Mouse (Mus musculus) thymus, postnatal 0 days (tissue): ENCODE measurements around the gene Hoxa10. TPM values are rescaled to one million over a fixed set of nuclear protein-coding genes. Genes with fewer than 3 reads are reported as not detected.

Experiments used
- DNase-seq: peaks from one replicate; pipeline ENCODE4 v3.0.0-alpha.2; 2015; ENCODE audit warnings: low spot score
- polyA plus RNA-seq: library from polyadenylated mRNA; unstranded; fragments of >200 nt; fragmentation: Nextera tagmentation; extraction: Ambion mirVana; gene quantifications from 2 replicates; pipeline ENCODE4 v1.2.1, GENCODE M21; 2015

Gene Hoxa10
- polyA plus RNA-seq, 1 experiment from 2014 or later: 0.08 TPM

GRCm38 (mm10) chr6:52231885-52232567, 8.6 kb downstream of the Hoxa10 start:
- DNase-seq: no peak

DNA sequence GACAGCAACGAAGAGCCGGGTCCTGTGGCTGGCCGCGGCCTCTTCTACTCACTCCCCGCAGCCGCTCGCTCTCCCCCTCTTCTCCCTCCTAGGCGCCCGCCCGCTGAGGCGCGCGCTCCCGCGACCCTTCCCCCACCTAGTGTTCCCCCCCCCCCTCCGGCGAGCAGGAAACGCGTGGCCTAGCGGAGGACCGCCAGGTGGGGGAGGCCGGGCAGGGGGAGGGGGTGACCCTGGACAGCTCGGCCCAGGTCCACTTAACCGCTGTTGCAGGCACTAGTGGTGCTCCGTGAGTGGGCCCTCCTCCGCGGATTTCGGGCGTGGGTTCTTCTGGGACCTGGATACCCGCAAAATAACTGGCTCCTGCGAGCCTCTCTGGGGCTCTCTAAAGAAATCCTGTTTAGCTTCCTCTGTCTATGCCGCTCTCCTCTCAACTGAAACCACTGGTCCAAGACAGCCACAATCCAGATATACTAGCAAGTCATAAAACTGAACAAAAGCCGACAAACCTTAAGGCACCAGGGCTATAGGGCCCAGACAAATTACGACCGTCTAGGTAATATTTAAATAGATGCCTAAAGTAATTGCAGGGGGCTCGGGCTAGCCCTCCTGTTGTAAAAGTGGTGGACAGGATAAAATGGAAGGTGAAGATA, 10.0 kb downstream of the Hoxa10 start, which contains the start of gene Hoxa9:
TSS of gene Hoxa9 (minus strand) at position 574 of the 650 bp plus-strand sequence.
- no peak for DNase-seq

GRCm38 (mm10) chr6:52229558-52230416, 10.9 kb downstream of the Hoxa10 start:
- no peak for DNase-seq

DNA sequence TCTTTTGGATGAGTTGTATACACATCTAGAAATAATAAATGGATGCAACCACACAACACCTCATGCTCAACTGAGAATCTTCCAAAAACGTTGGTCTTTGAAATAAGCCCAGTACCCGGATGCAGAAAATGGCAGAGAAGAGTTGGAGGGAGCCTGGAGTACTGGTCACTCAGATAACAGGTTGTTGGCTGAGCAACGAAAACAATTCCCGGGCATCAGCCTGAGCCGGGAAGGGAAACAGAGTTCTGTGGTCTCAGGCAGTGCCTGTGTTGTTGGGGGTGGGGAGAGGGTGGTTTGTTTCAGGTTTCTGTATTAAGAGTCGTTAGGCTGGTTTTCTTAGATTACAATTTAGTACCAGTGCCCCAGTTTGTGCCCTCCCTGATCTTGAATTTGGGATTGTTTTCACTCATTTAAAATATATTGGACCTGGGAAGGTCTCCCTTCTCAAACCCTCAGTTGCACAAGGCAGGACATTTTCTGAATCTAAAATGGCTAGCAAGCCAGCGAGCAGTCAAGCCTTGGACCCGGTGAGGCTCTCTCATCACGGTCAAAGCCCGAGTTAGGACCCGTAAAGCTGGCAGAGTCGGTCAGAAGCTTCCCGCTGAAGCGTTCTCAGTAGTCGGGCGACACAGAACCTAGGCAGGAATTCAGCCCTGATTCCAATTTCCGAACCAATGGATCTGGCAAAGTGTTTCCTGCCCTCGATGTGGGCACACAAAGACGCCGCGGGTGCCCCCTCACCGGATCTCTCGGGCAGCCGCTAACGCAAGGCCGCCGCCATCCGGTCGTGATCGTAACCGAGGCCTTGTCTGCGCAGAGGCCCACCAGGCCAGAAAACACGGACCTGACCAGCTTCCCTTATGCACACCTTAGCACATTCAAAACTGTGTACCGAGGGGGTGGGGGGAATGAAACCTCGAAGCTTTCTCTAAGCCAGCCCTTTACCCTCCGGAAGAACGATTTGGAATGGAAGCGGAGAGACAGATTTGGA, 11.9 kb downstream of the Hoxa10 start:
- DNase-seq: no peak

GRCm38 (mm10) chr6:52227470-52228222, 13.0 kb downstream of the Hoxa10 start:
- DNase-seq: no peak

GRCm38 (mm10) chr6:52226569-52227257, 13.9 kb downstream of the Hoxa10 start:
- no peak for DNase-seq

DNA sequence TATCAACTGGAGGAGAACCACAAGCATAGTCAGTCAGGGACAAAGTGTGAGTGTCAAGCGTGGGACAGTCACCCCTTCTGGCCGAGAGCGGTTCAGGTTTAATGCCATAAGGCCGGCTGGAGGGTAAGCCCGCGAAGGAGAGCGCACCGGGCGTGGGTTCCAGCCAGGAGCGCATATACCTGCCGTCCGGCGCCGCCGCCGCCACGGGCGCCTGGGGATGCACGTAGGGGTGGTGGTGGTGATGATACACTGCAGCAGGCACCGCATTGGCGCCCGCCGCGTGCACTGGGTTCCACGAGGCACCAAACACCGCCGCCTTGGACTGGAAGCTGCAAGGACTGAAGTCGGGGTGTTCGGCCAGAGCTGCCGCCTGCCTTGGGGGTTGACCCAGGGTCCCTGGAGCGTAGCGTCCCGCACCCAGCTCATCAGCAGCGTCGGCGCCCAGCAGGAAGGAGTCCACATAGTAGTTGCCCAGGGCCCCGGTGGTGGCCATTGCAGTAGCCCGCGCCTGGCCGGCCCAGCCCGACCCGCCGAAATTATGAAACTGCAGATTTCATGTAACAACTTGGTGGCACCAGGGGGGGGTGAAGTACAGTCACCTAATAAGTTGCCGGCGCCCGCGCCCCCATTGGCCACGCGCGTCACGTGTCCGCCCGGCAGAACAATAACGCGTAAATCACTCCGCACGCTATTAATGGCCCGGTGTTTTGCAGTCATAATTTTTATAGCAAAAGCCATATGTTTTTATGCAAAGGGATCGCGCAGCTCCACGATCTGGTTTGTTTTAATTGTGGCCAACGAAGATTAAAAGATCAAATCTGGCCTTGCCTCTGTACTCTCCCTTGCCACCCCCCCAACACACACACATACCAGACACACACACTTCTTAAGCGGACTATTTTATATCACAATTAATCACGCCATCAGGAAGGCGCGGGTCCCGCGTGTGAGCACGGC, 14.8 kb downstream of the Hoxa10 start:
- DNase-seq: no peak

- DNase-seq: no peak
These were observed 15.6 kb downstream of the Hoxa10 start for GRCm38 (mm10) chr6:52224895-52225611.

GRCm38 (mm10) chr6:52223939-52224760, 16.5 kb downstream of the Hoxa10 start:
- DNase-seq: no peak

- no peak for DNase-seq
These were observed 17.9 kb downstream of the Hoxa10 start for GRCm38 (mm10) chr6:52222729-52223128.

DNA sequence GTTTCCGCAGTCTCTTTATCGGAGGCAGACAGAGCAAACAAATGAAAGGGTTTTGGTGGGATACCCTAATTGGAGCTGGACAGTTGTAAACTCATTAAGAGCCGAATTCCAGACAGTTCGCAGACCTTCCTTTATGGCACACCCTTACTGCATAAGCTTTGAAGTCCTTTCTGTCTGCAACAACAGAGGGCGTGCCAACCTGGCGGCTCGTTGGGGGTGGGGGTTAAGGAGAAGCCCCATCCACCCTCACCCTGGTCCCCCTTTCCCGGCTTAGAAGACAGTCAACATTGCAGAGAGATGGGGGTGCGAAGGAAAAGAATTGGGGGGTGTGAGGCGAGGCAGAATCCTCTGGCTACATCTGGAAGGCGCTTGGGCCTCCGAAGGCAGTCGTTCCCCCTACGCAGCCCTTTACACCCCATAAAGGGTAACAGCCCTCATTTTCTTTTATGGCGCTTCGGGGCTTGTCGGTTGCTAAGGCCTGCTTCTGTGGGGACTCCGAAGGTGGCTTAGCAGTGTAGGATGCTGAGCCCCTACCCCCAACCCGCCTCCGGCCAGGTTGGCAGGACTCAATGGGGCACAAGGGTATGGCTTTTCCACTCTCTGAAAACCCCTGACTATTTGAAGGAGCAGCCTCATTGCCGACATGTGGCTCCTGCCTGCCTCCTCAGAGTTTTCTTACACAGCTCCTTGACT, 18.5 kb downstream of the Hoxa10 start:
- DNase-seq: no peak

DNA sequence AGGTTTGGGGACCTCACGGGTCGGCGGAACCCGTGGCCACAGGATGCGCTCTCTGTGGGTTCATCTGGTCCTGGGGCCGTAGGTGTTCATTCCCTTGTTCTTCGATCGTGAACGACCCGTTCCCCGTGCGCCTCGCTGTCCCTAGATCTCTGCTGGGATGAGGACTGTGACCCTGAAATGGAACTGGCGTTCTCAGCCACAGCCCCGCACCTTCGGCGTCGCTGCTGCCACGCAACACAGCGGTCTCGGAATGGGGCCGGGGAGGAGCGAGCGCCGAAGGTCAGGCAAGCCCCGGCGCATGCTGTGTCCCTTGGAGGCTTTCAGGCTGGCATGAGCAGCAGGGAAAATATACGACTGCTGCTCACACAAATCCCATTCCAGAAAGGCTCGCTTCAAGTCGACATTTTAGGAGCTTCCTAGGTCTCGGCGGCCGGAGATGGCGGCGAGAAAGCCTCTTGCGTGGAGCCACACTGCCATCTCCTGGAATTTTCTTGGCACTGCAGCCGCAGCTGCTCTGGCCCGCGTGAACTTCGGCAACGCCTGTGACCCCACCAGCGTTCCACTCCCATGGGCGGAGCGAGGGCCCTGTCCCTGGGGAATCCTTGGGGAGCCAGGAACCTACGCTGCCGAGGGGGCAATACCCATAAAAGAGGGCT, 19.2 kb downstream of the Hoxa10 start, which contains the start of gene Hoxa7:
TSS of gene Hoxa7 (minus strand) at position 518 of the 656 bp plus-strand sequence.
- DNase-seq: peak; percentile 83

DNA sequence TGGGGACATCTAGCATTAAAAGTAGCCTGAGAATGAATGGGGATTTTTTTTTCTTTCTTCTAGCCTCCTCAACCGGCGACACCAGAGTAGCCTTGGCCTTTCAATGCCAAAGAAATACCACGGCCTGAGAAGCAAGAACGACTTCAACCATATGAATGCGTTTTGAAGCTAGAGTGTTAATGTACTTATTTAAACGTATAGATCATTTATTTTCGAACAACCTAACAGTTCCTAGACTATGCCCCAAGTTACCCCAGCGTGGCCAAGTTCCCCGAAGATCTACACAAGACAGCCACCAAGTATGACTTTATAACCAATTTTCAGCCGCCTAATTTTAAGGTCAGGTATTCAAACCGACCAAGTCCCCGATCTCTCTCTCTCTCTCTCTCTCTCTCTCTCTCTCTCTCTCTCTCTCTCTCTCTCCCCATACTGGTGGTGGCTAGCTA, 19.8 kb downstream of the Hoxa10 start:
- no peak for DNase-seq

GRCm38 (mm10) chr6:52220003-52220864, 20.4 kb downstream of the Hoxa10 start:
- DNase-seq: no peak
